Mouse (Mus musculus): Measurements from ENCODE around the gene Wnt1. TPM values are rescaled to one million over a fixed set of nuclear protein-coding genes. Genes with fewer than 3 reads are reported as not detected.

Gene Wnt1
- total RNA-seq, 2 experiments from 2014 or later, result not detected

DNA sequence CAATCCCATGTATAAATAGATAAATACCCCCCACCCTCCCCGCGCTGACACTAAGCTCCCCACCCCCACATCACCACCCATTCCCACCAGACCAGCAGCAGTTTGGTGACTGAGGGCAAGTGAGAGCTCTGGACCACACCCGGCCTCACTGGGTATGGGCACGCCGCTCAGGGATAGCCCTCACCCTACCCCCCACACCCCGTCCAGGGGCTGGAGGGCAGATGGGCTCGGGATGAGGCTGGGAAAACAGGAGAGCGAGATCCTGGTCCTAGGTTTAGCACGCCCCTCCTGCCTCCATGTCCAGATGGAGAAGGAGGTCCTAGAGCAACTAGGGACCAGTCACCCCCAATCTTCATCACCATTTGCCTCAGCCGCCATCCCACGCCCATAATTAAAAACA lies 43.6 kb downstream of the Wnt1 start:
- no peak for DNase-seq (ENCODE audit: low spot score in 2 of 2)

DNA sequence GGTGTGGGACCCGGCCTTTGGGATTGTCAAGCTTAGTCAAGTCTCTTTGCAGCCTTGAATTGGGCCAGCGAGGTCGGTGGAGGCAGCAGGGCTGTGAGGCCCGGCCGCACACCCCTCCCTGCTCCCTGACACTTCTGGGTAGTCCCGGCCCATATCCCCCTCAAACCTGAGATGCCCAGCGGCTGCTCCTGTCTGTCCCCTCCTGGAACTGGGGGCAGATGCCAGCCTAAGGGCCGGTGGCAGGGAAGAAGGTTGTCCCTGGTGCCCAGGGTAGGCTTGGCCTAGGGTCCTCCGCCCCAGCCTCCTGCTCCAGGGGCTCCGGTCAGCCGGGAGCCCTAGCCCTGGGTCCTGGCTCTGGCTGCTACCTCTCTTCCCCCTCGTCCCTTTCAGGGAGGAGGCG lies 44.4 kb downstream of the Wnt1 start:
- DNase-seq (ENCODE audit: low spot score in 2 of 2), result no peak

DNA sequence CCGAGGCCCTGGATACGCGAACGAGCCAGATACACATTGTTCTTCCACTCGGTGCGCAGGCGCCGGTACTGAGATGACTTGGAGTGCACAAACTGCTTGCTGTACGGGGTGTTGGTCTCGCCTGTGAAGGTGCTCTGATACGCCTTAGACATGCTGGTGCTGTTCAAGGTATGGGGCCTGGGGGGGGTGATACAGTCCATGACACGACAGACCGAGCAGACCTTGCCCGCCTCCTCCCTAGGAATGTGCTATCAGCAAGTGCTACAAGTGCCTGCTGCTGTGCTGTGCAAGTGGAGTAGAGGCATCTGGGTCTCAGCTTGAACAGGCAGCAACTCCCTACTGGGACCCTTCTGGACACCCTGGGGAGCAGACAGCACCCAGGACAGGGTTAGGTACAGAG lies 45.6 kb downstream of the Wnt1 start:
- DNase-seq (ENCODE audit: low spot score in 2 of 2), result no peak

DNA sequence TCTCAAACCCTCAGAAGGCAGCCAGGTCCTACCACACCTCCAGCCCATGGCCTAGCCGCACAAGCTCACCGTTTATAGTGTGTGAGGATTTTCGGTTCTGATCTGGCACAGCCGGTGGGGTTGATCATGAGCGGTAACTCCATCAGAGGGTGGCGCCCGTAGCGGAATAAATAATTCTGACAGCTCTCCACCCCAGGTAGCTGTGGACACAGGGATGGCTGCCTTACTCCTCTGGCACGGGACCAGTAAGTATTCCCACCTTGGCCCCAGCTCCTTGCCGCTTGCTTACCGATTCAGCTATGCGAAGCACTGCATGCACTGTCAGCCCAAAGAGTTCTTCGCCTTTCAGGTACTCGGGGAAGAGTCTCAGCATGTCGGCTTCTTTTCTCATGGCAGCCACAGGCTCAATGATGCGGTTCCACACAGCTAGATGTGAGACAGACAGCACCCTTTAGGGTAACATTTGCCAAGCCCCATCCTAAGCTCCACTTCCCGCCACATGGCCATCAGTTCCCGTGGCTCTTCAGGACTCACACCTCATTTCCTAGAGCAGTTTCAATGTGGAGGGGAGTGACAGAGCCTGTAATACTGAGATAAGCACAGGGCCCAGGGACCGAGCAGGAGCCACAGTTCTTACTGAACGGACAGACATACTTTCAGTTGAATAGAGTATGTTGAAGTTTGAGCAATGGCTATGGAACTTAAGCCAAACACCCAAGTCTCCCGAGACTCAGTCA lies 47.5 kb downstream of the Wnt1 start:
- no peak for DNase-seq (ENCODE audit: low spot score in 2 of 2)

DNA sequence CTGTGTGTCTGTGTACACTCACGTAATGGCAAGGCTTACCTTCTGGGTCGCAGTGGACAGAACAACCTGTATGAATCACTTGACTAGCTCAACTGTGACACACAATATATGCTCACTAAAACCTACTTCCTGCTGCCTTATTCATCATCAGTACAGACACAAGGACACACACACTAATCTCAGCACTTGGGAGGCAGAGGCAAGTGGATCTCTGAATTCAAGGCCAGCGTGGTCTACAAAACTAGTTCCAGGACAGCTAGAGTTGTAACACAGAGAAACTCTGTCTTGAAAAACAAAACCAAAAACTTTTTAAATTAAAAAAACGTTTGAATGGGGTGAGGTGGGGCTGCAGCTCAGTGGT lies 48.1 kb downstream of the Wnt1 start:
- DNase-seq (ENCODE audit: low spot score in 2 of 2), result no peak

DNA sequence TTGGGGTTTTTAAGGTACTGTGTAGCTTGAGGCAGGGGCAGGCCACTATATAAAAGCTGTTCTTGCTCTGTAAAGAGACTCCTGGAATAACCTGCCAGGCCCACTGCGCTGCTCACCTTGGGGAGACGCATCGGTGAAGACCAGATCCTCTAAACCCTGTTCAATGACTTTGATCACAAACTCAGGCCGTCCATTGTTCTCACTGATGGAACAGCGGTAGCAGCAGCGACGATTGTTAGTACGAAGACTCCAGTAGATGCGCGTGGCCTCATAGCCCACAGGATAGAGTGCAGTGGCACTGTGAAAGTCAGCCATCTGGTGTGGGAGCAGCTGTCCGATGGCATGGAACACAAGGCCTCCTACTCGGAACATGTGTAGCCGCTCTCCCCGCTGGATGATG lies 49.5 kb downstream of the Wnt1 start:
- no peak for DNase-seq (ENCODE audit: low spot score in 2 of 2)

DNA sequence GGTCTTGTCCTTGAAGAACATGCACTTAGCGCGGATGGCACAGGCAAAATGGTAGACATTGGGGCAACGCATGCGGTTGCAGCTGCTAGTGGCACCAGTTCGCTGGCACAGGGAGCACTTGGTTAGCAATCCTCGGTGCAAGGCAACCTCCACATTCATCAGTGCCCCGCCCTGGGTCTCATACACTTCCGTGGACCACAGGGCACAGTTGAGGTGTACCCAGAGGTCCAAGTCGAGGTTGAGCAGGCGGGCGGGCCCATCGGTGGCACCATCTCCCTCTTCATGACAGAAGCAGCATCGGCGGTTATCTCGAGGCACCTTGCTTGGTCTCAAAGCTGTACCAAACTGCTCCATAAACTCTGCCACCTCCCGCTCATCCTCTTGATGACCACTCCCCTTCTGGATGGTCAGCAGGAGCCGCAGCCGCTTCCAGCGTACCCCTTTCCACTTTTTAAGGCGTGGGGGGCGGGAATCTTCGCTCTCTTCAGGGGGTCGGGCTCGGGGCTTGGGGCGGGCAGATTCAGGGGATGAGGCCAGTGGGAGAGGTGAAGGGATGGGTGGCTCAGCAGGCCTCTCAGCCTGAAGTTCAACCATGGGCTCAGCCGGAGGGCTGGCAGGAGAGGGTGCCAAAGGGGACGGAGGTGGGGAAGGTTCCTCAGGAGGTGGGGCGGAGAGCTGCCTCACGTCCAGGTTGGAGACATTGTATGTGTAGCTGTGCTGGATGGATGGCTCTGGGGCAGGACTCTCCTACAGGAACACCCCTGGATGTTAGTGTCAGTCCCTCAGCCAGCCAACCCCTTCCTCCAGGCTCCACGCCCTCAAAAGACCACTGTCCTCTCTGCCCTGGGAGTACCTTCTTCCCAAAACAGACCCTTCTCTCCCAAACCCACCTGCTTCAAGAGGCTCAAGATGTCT lies 50.3 kb downstream of the Wnt1 start:
- DNase-seq (ENCODE audit: low spot score in 2 of 2), result no peak

Other genes with a start within 250 kb of the Wnt1 start
- 10 to 100 TPM; 40.4 to 46.0 TPM for gene Ccnt1, start 218.9 kb upstream of the Wnt1 start, total RNA-seq (2021)
- gene 4930415O20Rik, start 218.9 kb upstream of the Wnt1 start, total RNA-seq (2021), result not detected
- gene Adcy6, start 179.8 kb upstream of the Wnt1 start, total RNA-seq (2021), result 10 to 100 TPM; 45.8 to 49.7 TPM
- 100 to 1,000 TPM; 267 to 278 TPM for gene Cacnb3, start 159.0 kb upstream of the Wnt1 start, total RNA-seq (2021)
- 10 to 100 TPM; 86.9 to 90.6 TPM for gene Ddx23, start 127.0 kb upstream of the Wnt1 start, total RNA-seq (2021)
- 10 to 100 TPM; 24.4 to 30.7 TPM for gene Rnd1, start 112.4 kb upstream of the Wnt1 start, total RNA-seq (2021)
- gene Ccdc65, start 81.7 kb upstream of the Wnt1 start, total RNA-seq (2021), result 10 to 100 TPM in 1 of 2 experiments, 1 to 10 TPM in 1; 9.5 to 10.5 TPM
- 1 to 10 TPM; 1.9 to 2.6 TPM for gene Fkbp11, start 61.7 kb upstream of the Wnt1 start, total RNA-seq (2021)
- 100 to 1,000 TPM; 724 to 773 TPM for gene Arf3, start 26.6 kb upstream of the Wnt1 start, total RNA-seq (2021)
- 1 to 10 TPM in 1 of 2 experiments, under 1 TPM in 1; 0.63 to 1.1 TPM for gene Wnt10b, start 11.7 kb upstream of the Wnt1 start, total RNA-seq (2021)
- 100 to 1,000 TPM; 778 to 797 TPM for gene Ddn, start 19.6 kb downstream of the Wnt1 start, total RNA-seq (2021)
- 10 to 100 TPM; 54.6 to 56.2 TPM for gene Prkag1, start 41.7 kb downstream of the Wnt1 start, total RNA-seq (2021)
- 10 to 100 TPM; 74.3 to 77.8 TPM for gene Kmt2d, start 81.3 kb downstream of the Wnt1 start, total RNA-seq (2021)
- 10 to 100 TPM in 1 of 2 experiments, 1 to 10 TPM in 1; 8.6 to 12.9 TPM for gene Rhebl1, start 104.7 kb downstream of the Wnt1 start, total RNA-seq (2021)
- under 1 TPM; 0.21 to 0.26 TPM for gene Dhh, start 108.7 kb downstream of the Wnt1 start, total RNA-seq (2021)
- 10 to 100 TPM; 12.9 to 17.9 TPM for gene Lmbr1l, start 128.4 kb downstream of the Wnt1 start, total RNA-seq (2021)
- gene Tuba1b, start 144.7 kb downstream of the Wnt1 start, total RNA-seq (2021), result 100 to 1,000 TPM; 584 to 602 TPM
- not detected for gene Gm49450, start 163.7 kb downstream of the Wnt1 start, total RNA-seq (2021)
- gene Tuba1a, start 163.8 kb downstream of the Wnt1 start, total RNA-seq (2021), result 100 to 1,000 TPM; 874 to 893 TPM
- 10 to 100 TPM; 65.4 to 66.8 TPM for gene Tuba1c, start 240.0 kb downstream of the Wnt1 start, total RNA-seq (2021)